Mouse (Mus musculus): Measurements from ENCODE around the gene Vmn1r86. TPM values are rescaled to one million over a fixed set of nuclear protein-coding genes. Genes with fewer than 3 reads are reported as not detected.
A peak's percentile ranks its signal among the peaks of the same experiment; 100 is the strongest.

Vmn1r86 gene
- total and polyA plus RNA-seq, 3 experiments, result not detected

DNA sequence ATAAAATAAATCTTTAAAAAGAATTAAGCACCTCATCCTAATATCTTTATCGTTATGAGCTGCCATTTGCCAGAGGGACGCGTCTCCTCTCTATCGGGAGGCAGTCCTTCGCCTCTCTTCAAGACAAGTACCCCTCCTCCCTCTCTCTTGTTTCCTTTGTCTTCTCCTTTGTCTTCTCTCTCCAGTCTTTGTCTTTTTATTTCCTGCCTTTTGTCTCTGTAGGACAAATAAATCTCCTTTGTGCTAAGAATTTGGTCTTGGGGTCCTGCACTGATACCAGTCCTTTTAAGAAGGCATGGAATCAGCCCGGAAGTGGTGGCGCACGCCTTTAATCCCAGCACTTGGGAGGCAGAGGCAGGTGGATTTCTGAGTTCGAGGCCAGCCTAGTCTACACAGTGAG is 60.2 kb downstream of the Vmn1r86 start:
- Histone ChIP-seq H3K36me3 (replicated peaks in 1 of 2; ENCODE audit: control insufficient read depth in 1 of 2, insufficient read depth in 1 of 2, low read length in 1 of 2) (no peaks in the 10 kb centered on the region), H3K4me2 (ENCODE audit: insufficient read depth, low read depth, poor library complexity, severe bottlenecking) (no peak overlapping the region), H3K79me2 (replicated peaks; ENCODE audit: control insufficient read depth, extremely low read depth, insufficient read depth, poor library complexity, severe bottlenecking) (no peaks in the 10 kb centered on the region), H3K9ac (ENCODE audit: insufficient read depth, low read depth) (no peak overlapping the region), H3K4me3 (replicated peaks in 1 of 3; ENCODE audit: low read depth in 2 of 3, low read length in 2 of 3, poor library complexity in 1 of 3) (no peak overlapping the region), H3K9me3 (replicated peaks; ENCODE audit: low read length) (peaks cover 9% of the 10 kb centered on the region), H3K4me1 (ENCODE audit: control insufficient read depth in 1 of 2, insufficient read depth in 2 of 2) (0 out of 4 replicates have a peak, but pooled peaks cover 0 to 4% of the 10 kb centered on the region in 2 experiments), H3K27me3 (replicated peaks) (peaks cover 35% of the 10 kb centered on the region), H3K27ac (ENCODE audit: insufficient read depth, low read depth) (no peak overlapping the region)
- no peak for TF ChIP-seq UBTF (IDR thresholded peaks at IDR 0.05; ENCODE audit: low read depth, low read length)
- TF ChIP-seq NRF1 (IDR thresholded peaks at IDR 0.05; ENCODE audit: low read depth, low read length), result no peak
- in situ Hi-C loops (cut with MboI; ENCODE audit: low pct_ligation_motif_present, low pct_unique_long_range_greater_than_20kb, low sequenced_read_pairs) (loop anchor here (25.0 kb wide), 2 partner anchors 228 to 1253 kb away; partner anchors contain the start of genes Lig1 and Zswim9), dilution Hi-C loops (cut with MboI; ENCODE audit: extremely low pct_ligation_motif_present, extremely low pct_unique_long_range_greater_than_20kb, low sequenced_read_pairs) (no loop called here)
- DNase-seq (ENCODE audit: extremely low read depth), result no peak

DNA sequence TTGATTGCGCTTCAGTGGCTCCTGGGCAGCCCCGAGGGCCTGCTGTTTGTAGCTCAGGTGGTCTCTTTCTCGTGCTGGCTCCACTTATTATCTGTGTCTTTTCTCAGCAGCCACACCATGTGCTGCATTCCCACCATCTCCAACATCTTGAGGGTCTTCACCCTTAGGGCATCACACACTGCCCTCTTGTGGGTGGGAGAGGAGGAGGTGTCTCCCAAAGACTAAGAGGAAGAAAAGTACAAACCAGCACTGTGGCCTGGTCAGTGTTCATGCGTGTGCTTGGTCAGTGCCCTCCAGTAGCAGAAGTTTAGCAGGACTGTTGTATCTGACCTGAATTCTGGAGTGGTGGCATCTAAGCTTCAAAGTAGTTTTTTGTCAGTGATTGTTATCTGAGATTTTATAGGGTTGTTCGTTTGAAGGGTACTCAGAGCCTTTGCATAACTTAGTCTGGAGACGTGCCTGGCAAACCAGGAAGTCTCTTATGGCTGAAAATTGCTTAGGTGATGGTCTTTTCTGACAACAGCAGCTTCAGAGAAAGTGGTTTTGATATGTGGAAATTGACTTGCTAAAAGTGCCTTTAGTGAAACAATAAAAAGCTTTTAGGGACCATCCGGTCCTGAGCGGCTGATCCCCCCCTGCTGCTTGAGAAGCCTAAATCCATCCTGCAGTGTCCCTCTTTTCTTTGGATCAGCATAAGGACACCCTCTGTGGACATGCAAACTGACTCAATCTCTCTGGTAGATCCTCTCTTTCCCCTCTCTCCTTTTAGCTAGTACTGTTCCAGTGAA is 62.6 kb downstream of the Vmn1r86 start:
- DNase-seq (ENCODE audit: extremely low read depth), result no peak
- Histone ChIP-seq H3K79me2 (replicated peaks; ENCODE audit: control insufficient read depth, extremely low read depth, insufficient read depth, poor library complexity, severe bottlenecking) (no peaks in the 10 kb centered on the region), H3K36me3 (replicated peaks in 1 of 2; ENCODE audit: control insufficient read depth in 1 of 2, insufficient read depth in 1 of 2, low read length in 1 of 2) (no peaks in the 10 kb centered on the region), H3K4me1 (ENCODE audit: control insufficient read depth in 1 of 2, insufficient read depth in 2 of 2) (peaks cover 0 to 10% of the 10 kb centered on the region in 2 experiments; a peak in 1 of 4 replicates), H3K4me2 (ENCODE audit: insufficient read depth, low read depth, poor library complexity, severe bottlenecking) (no peak overlapping the region), H3K27ac (ENCODE audit: insufficient read depth, low read depth) (no peak overlapping the region), H3K4me3 (replicated peaks in 1 of 3; ENCODE audit: low read depth in 2 of 3, low read length in 2 of 3, poor library complexity in 1 of 3) (no peak overlapping the region), H3K27me3 (replicated peaks) (peaks cover 35% of the 10 kb centered on the region), H3K9me3 (replicated peaks; ENCODE audit: low read length) (no peaks in the 10 kb centered on the region), H3K9ac (ENCODE audit: insufficient read depth, low read depth) (no peak overlapping the region)
- dilution Hi-C loops (cut with MboI; ENCODE audit: extremely low pct_ligation_motif_present, extremely low pct_unique_long_range_greater_than_20kb, low sequenced_read_pairs) (no loop called here), in situ Hi-C loops (cut with MboI; ENCODE audit: low pct_ligation_motif_present, low pct_unique_long_range_greater_than_20kb, low sequenced_read_pairs) (loop anchor here (25.0 kb wide), 2 partner anchors 230 to 1255 kb away; partner anchors contain the start of genes Lig1 and Zswim9)
- TF ChIP-seq E2F4 (IDR thresholded peaks at IDR 0.05; ENCODE audit: insufficient replicate concordance, low read depth, low read length), result no peak
- peak in 1 of 2 experiments; percentile 49; a peak in 2 of 4 replicates for TF ChIP-seq CTCF (conservative IDR thresholded peaks at IDR 0.05 in 1 of 2, IDR thresholded peaks at IDR 0.05 in 1 of 2; ENCODE audit: low read depth in 2 of 2, low read length in 2 of 2)
- no peak for TF ChIP-seq SIN3A (IDR thresholded peaks at IDR 0.05; ENCODE audit: low read length)
- no peak for TF ChIP-seq USF2 (conservative IDR thresholded peaks at IDR 0.05; ENCODE audit: low read depth, low read length)
- peak; percentile 16 for TF ChIP-seq RAD21 (IDR thresholded peaks at IDR 0.05; ENCODE audit: low read depth, low read length)
- no peak for TF ChIP-seq JUND (conservative IDR thresholded peaks at IDR 0.05; ENCODE audit: low read depth, low read length)

DNA sequence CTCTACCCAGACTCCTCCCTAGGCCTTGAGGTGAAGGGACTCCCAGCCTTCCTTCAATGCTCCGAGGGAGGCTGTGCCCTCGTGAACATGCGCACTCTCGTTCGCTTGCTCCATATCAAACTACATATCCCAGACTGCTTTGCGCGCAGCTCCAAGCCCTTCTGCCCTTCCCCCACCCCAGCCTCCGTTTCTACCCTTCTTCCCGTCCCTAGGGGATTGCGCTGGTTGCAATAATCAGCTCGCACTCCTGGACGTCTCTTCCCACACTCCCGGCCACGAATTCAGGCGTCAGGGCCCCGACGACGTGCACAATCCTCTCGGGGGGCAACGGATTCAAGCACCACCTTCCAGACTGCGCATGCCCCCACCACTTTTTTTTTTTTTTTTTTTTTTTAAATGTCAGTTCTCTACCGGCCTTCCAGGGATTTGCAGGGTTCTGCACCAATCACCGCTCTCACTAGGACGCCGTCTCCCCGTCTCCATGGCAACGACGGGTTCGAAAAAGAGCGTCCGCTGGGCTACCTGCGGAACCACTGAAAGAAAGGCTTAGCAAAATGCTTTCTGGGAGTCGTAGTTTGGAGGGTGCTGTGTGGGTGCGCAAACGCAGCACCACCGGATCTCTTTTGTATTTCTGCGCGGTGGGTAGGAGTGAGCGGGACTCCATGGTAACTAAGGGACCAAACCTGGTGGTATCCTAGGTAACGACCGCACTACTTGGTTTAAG is 65.3 kb downstream of the Vmn1r86 start, which contains the start of gene Mzf1:
Gene Mzf1 (minus strand): TSS at position 478 of the 724 bp plus-strand sequence.
- DNase-seq (ENCODE audit: extremely low read depth), result peak; percentile 95
- Histone ChIP-seq H3K9me3 (replicated peaks; ENCODE audit: low read length) (no peaks in the 10 kb centered on the region), H3K4me1 (ENCODE audit: control insufficient read depth in 1 of 2, insufficient read depth in 2 of 2) (peaks cover 0 to 10% of the 10 kb centered on the region in 2 experiments; a peak in 1 of 4 replicates), H3K27ac (ENCODE audit: insufficient read depth, low read depth) (no peak within 1 kb of the TSS), H3K4me2 (ENCODE audit: insufficient read depth, low read depth, poor library complexity, severe bottlenecking) (peak within 1 kb of the TSS; percentile 93), H3K36me3 (replicated peaks in 1 of 2; ENCODE audit: control insufficient read depth in 1 of 2, insufficient read depth in 1 of 2, low read length in 1 of 2) (no peaks in the 10 kb centered on the region), H3K79me2 (replicated peaks; ENCODE audit: control insufficient read depth, extremely low read depth, insufficient read depth, poor library complexity, severe bottlenecking) (no peaks in the 10 kb centered on the region), H3K9ac (ENCODE audit: insufficient read depth, low read depth) (peak within 1 kb of the TSS; percentile 4; the same call in 1 of the 2 replicates), H3K27me3 (replicated peaks) (peaks cover 29% of the 10 kb centered on the region), H3K4me3 (replicated peaks in 1 of 3; ENCODE audit: low read depth in 2 of 3, low read length in 2 of 3, poor library complexity in 1 of 3) (peak within 1 kb of the TSS; percentile 65 to 68 (median 66))
- dilution Hi-C loops (cut with MboI; ENCODE audit: extremely low pct_ligation_motif_present, extremely low pct_unique_long_range_greater_than_20kb, low sequenced_read_pairs) (no loop called here), in situ Hi-C loops (cut with MboI; ENCODE audit: low pct_ligation_motif_present, low pct_unique_long_range_greater_than_20kb, low sequenced_read_pairs) (loop anchor here (25.0 kb wide), 2 partner anchors 233 to 1258 kb away; partner anchors contain the start of genes Lig1 and Zswim9)
- TF ChIP-seq BHLHE40 (IDR thresholded peaks at IDR 0.05; ENCODE audit: low read depth, low read length) (no peak), HCFC1 (IDR thresholded peaks at IDR 0.05; ENCODE audit: low read depth, low read length) (peak; percentile 89), JUN (IDR thresholded peaks at IDR 0.05; ENCODE audit: insufficient read depth, low read depth, low read length) (no peak), E2F4 (IDR thresholded peaks at IDR 0.05; ENCODE audit: insufficient replicate concordance, low read depth, low read length) (no peak), ZKSCAN1 (IDR thresholded peaks at IDR 0.05; ENCODE audit: borderline replicate concordance, low read depth, low read length) (no peak; the same call in 1 of the 2 replicates), IRF4 (IDR thresholded peaks at IDR 0.05; ENCODE audit: low read depth, low read length) (0 out of 2 replicates have a peak, but pooled peaks have one; percentile 26), SMC3 (IDR thresholded peaks at IDR 0.05; ENCODE audit: low read depth, low read length) (no peak), RCOR1 (conservative IDR thresholded peaks at IDR 0.05; ENCODE audit: low read depth, low read length) (no peak), MAZ (IDR thresholded peaks at IDR 0.05; ENCODE audit: low read depth, low read length) (0 out of 2 replicates have a peak, but pooled peaks have one; percentile 17), EP300 (IDR thresholded peaks at IDR 0.05; ENCODE audit: low read length) (no peak), NELFE (IDR thresholded peaks at IDR 0.05; ENCODE audit: low read depth, low read length) (peak; percentile 44; the same call in 1 of the 2 replicates), TCF12 (IDR thresholded peaks at IDR 0.05; ENCODE audit: low read depth, low read length) (peak; percentile 51), ELF1 (IDR thresholded peaks at IDR 0.05; ENCODE audit: low read depth, low read length) (peak; percentile 61), JUND (conservative IDR thresholded peaks at IDR 0.05; ENCODE audit: low read depth, low read length) (no peak), ZC3H11A (IDR thresholded peaks at IDR 0.05; ENCODE audit: low read depth, low read length) (no peak)
